Mouse (Mus musculus): ENCODE measurements around the gene Spink4.
"Not testable (repeated sequence)": the region's sequence is repeated elsewhere in the genome, so short reads cannot be mapped to it uniquely, and the experiment has no call there.

Spink4 gene

DNA sequence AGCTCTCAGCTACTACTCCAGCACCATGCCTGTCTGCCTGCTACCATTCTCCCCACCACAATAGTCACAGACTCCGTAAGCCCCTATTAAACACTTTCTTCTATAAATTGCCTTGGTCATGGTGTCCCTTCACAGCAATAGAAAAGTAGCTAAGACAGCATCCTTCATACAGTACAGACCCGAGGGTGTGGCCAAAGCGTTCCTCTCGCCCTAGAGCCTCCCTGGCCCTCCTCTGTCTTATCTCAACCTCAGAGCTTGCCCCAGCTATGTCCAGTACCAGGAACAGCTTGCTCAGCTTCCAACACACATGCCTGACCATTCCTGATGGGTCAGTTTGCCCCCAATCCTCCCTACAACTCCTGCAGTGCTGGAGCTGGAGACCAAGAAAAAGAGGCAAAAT is 19.2 kb upstream of the Spink4 start:
- DNase-seq (ENCODE audit: low read depth, low spot score) = no peak

GRCm38 (mm10) chr4:40906298-40906697 is 13.6 kb upstream of the Spink4 start:
- no peak for DNase-seq (ENCODE audit: low read depth, low spot score)

GRCm38 (mm10) chr4:40908261-40908969 is 11.4 kb upstream of the Spink4 start:
- no peak for DNase-seq (ENCODE audit: low read depth, low spot score)

DNA sequence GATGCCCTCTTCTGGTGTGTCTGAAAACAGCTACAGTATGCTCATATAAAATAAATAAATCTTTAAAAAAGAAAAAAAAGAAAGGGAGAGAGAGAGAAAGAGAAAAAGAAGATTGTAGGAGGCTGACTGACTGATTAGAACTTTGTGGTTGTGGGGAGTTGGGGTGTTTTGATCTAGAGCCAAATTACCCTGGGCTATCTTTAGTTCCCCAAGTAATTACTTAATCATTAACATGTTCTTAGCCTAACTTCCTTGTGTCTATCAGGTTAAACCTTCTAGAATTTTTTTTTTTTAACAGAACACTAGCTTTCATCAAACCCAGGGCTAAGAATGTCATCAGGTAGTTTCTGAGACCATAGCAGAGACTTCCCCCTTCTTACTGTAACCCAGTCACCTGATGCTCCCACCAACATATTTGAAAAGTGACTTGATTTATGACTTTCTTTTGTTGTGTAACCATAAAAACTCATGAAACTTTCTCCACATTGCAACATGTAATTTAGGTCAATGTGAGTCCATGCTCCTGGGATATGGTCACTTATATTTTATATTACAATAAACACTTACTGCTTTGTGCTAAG is 5.5 kb upstream of the Spink4 start:
- DNase-seq (ENCODE audit: low read depth, low spot score) = no peak

GRCm38 (mm10) chr4:40915947-40916346 is 3.9 kb upstream of the Spink4 start:
- no peak for DNase-seq (ENCODE audit: low read depth, low spot score)

GRCm38 (mm10) chr4:40916592-40917155 is 3.2 kb upstream of the Spink4 start:
- no peak for DNase-seq (ENCODE audit: low read depth, low spot score)

GRCm38 (mm10) chr4:40920576-40920975 is 724 bp downstream of the Spink4 start:
- no peak for DNase-seq (ENCODE audit: low read depth, low spot score)

DNA sequence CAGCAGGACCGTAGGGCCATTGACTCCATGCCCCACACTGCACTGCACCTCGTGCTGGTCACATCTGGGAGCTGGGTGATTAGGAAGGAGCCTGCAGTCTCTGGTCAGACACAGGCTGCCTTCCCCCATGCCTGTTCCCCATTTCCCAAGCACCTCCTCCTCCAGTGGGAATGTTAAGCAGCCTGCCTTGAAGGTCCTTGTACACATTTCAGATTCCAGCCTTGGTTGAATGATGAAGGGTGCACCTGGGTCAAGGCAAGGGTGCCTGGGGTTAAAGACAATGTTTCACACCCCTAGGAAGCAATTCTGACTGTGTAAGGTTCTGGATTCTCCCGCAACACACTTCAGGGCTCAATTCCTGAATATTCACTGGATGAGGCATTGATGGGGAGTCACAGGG is 1.4 kb downstream of the Spink4 start:
- no peak for DNase-seq (ENCODE audit: low read depth, low spot score)

DNA sequence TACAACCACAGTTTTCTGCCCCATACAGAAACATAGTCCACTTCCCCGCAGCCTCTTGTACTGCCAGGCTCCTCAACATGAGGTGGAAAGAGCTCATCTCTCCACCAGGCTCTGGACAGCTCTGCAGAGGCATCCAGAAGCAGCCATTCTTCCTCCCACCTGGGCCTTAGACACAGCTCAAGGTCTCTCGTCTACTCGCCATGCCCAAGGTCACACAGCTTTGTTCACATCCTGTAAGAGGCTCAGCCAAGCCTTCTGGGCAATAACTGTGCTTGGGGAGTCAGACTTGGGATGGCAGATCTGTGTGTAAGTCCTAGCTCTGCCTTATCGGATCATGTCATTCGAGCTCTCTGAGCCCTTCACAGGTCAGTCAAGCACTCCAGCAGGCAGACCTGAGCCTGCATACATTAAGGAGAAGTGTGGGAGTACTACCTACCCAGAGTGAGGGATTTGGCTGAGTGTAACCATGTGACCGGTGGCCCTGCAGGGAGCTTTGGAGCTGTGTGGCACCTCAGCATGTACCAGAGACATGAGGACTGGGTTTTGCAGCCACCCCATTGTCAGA is 3.3 kb downstream of the Spink4 start:
- no peak for DNase-seq (ENCODE audit: low read depth, low spot score)

GRCm38 (mm10) chr4:40925568-40925967 is 5.7 kb downstream of the Spink4 start:
- DNase-seq (ENCODE audit: low read depth, low spot score) = no peak

DNA sequence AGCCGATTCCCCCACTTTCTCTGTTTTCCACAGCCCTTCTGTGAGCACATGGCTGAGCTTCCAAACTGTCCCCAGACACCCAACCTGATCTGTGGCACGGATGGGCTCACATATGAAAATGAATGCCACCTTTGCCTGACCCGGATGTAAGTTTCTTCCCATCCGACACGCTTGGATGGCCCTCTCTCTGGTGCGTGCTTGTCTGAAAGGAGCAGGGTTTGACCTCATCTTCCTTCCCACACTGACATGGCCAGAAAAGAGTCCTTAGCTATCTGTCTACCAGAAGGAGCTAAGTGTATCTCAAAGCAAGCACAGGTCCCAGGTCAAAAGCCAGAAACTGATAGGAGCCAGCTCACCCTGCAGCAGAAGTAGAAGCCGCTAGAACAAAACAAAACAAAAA is 9.2 kb downstream of the Spink4 start:
- DNase-seq (ENCODE audit: low read depth, low spot score) = no peak

DNA sequence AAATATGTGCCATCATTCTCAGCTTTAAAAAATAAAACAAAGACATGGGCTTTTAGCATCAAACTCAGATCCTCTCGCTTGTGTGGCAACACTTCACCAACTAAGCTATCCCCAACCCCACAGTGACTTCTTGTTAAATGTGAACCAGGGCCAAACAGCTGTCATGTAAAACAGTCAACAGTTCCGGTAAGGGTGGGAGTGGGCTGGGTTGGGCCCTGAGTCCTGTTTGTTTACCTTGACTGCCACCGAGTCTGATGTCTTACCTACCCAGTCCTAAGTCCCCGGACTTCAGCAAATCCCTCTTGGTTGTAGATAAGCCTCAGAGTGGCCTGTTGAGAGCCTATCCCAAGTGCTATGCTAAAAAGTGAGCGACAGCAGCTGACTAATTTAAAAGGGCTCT is 13.8 kb downstream of the Spink4 start:
- DNase-seq (ENCODE audit: low read depth, low spot score) = no peak

GRCm38 (mm10) chr4:40934369-40934768 is 14.5 kb downstream of the Spink4 start:
- DNase-seq (ENCODE audit: low read depth, low spot score) = not testable (repeated sequence)

GRCm38 (mm10) chr4:40936175-40936839 is 16.5 kb downstream of the Spink4 start:
- no peak for DNase-seq (ENCODE audit: low read depth, low spot score)

DNA sequence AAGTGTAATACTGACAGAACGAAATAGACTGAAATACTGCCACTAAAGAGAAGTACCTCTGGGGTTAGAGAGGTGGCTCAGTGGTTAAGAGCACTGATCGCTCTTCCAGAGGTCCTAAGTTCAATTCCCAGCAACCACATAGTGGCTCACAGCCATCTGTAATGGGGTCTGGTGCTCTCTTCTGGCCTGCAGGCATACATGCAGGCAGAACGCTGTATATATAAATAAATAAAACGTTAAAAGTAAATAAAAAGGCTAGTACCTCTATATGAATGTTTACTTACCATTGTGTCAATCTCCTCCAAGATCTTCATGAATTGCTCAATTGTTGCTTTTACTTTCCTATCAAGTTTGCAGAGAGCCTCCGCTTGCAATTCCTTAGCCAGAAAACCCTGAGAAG is 18.9 kb downstream of the Spink4 start:
- no peak for DNase-seq (ENCODE audit: low read depth, low spot score)

- DNase-seq (ENCODE audit: low read depth, low spot score) = no peak
Measured at GRCm38 (mm10) chr4:40943651-40944050, 23.8 kb downstream of the Spink4 start.

GRCm38 (mm10) chr4:40946516-40947121 is 26.8 kb downstream of the Spink4 start:
- no peak for DNase-seq (ENCODE audit: low read depth, low spot score)

- DNase-seq (ENCODE audit: low read depth, low spot score) = no peak
Measured at GRCm38 (mm10) chr4:40947565-40948159, 27.8 kb downstream of the Spink4 start.

DNA sequence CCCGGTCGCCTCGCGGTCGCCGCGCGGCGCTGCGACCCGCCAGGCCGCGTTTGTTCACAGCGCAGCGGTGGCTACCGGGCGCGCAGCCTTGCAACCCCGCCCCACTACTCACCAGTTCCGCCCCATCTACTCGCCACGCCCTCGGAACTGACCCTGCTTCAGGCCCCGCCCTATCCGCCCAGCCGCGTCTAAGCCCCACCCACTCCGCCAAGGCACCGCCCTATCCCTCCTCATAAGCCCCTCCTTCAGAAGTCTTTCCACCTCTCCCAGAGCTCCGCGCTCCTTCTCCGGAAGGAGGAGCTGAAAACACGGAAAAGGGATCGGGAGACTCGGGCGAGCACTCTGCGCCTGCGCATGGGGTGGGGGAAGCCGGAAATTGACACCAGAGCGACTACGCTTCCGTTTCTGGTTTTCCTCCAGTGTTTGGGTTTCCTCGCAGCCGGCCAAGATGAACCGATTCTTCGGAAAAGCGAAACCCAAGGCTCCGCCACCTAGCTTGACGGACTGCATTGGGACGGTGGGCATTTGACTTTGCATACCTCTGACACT is 28.4 kb downstream of the Spink4 start, which contains the start of the genes Bag1 and Chmp5:
TSS of gene Bag1 (minus strand) at position 135 of the 549 bp plus-strand sequence.
TSS of gene Chmp5 (plus strand) at position 248 of the 549 bp plus-strand sequence.
- DNase-seq (ENCODE audit: low read depth, low spot score) = peak; percentile 99

DNA sequence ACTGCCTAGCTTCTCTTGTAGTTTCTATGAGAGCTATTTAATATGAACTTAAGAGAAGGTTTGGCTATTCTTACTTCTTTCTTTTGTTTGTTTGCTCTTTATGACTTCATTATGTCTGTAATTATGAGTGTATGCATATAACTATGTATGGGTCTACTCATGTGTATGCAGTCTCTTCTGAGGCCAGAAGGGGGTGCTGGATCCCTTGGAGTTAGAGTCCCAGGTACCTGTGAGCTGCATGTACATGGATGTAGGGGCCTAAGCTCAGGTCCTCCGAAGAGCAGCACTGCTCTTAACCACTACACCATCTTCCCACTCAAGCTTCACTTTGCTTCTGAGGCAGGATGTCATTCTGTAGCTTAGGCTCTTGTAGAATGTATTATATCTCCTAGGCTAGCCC is 33.7 kb downstream of the Spink4 start:
- no peak for DNase-seq (ENCODE audit: low read depth, low spot score)

DNA sequence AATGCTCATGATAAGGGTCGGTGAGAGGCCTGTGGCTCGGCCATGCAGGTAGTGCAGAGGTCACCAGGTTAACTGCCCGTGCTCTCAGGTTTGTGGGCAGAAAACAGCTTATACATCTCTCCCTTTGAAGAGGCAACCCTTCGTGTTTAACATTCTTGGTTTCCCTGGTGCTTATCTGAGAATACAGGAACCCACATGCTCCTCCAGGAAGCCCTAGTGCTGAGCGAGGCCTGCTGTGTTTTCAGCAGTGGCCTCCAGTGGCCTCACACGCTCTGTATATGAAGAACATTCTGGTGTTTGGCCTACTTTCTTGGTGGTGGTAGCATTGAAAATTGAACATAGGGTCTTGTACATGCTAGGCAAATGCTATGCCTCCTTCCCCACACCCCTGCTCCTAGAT is 36.1 kb downstream of the Spink4 start:
- DNase-seq (ENCODE audit: low read depth, low spot score) = no peak
